Mouse (Mus musculus) natural killer cell, adult 2 months (primary cell): Measurements from ENCODE around the gene Cxcr2.
A peak's percentile ranks its signal among the peaks of the same experiment; 100 is the strongest.

ENCODE experiments used
- DNase-seq, 2 experiments: peaks; one replicate each; pipeline ENCODE4 v3.0.0; 2022; ENCODE audit warnings: low spot score in 2 of 2

Cxcr2 gene

GRCm38 (mm10) chr1:74153461-74154184, at the start of gene Cxcr2:
TSS of gene Cxcr2 (plus strand) at chr1:74153989.
- DNase-seq, result no peak

GRCm38 (mm10) chr1:74105660-74106059, 48.1 kb upstream of the Cxcr2 start:
- DNase-seq, result no peak

GRCm38 (mm10) chr1:74106214-74106613, 47.6 kb upstream of the Cxcr2 start:
- no peak for DNase-seq

GRCm38 (mm10) chr1:74107931-74108618, 45.7 kb upstream of the Cxcr2 start:
- no peak for DNase-seq

GRCm38 (mm10) chr1:74109670-74110069, 44.1 kb upstream of the Cxcr2 start:
- no peak for DNase-seq

- DNase-seq, result no peak
Observed at GRCm38 (mm10) chr1:74110932-74111695, 42.7 kb upstream of the Cxcr2 start.

- no peak for DNase-seq
Observed at GRCm38 (mm10) chr1:74111696-74112030, 42.1 kb upstream of the Cxcr2 start.

- no peak for DNase-seq
Observed at GRCm38 (mm10) chr1:74113071-74113470, 40.7 kb upstream of the Cxcr2 start.

- DNase-seq, result no peak
Observed at GRCm38 (mm10) chr1:74117876-74118275, 35.9 kb upstream of the Cxcr2 start.

- no peak for DNase-seq
Observed at GRCm38 (mm10) chr1:74119115-74119514, 34.7 kb upstream of the Cxcr2 start.

GRCm38 (mm10) chr1:74121138-74121537, 32.7 kb upstream of the Cxcr2 start:
- no peak for DNase-seq

- DNase-seq, result no peak
Observed at GRCm38 (mm10) chr1:74121821-74122576, 31.8 kb upstream of the Cxcr2 start.

GRCm38 (mm10) chr1:74123215-74123614, 30.6 kb upstream of the Cxcr2 start:
- DNase-seq, result no peak

GRCm38 (mm10) chr1:74124021-74124981, 29.5 kb upstream of the Cxcr2 start, which contains the start of gene Tns1:
TSS of gene Tns1 (minus strand) at chr1:74124449.
- DNase-seq, result peak; percentile 5 to 21

GRCm38 (mm10) chr1:74124991-74125552, 28.7 kb upstream of the Cxcr2 start, which contains the start of gene Rufy4:
TSS of gene Rufy4 (plus strand) at chr1:74125541.
- peak; percentile 64 to 83 for DNase-seq

- DNase-seq, result no peak
Observed at GRCm38 (mm10) chr1:74130883-74131659, 22.7 kb upstream of the Cxcr2 start.

GRCm38 (mm10) chr1:74132011-74132410, 21.8 kb upstream of the Cxcr2 start:
- DNase-seq, result no peak

- no peak for DNase-seq
Observed at GRCm38 (mm10) chr1:74133954-74134353, 19.8 kb upstream of the Cxcr2 start.

- no peak for DNase-seq
Observed at GRCm38 (mm10) chr1:74135326-74135950, 18.4 kb upstream of the Cxcr2 start.
